Mouse (Mus musculus): ENCODE measurements around the gene Ermp1. TPM values are rescaled to one million over a fixed set of nuclear protein-coding genes. Genes with fewer than 3 reads are reported as not detected.

The Ermp1 gene
- polyA plus RNA-seq, 1 experiment from 2014 or later: 6.1 TPM

- H3K27me3 ChIP-seq: no peaks in the 10 kb centered on the region
- H3K27ac ChIP-seq: no peak overlapping the region
- no peaks in the 10 kb centered on the region for H3K36me3 ChIP-seq (ENCODE audit: poor library complexity, severe bottlenecking)
- no peak overlapping the region for H3K4me3 ChIP-seq
- WGBS: 96% methylated on average over 7 of the region's 7 CpGs
- no peak for ATAC-seq
- H3K4me2 ChIP-seq: no peak overlapping the region
- H3K9ac ChIP-seq: no peak overlapping the region
- H3K4me1 ChIP-seq: no peaks in the 10 kb centered on the region
- H3K9me3 ChIP-seq (replicated peaks): no peaks in the 10 kb centered on the region
These were observed 26.7 kb upstream of the Ermp1 start for GRCm38 (mm10) chr19:29674946-29675345.

DNA sequence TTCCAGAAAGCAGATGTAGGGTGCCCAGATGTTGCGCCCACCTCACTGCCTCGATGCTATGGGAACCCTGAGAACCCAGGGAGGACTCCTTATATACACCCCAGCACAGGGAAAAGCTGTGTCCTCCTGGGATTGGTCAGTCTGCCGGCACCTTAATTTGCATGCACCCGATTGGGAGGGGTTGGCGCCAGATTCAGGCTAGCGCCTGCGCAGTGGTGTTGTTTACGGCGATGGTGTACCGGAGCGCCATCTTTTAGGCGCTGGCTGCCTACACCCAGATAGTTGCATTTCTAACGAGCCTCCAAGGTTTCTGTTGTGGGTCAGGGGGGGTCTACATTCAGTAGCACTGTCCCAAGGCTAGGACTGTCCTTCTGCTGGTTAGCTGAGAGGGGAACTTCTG is 24.4 kb upstream of the Ermp1 start:
- no peaks in the 10 kb centered on the region for H3K27me3 ChIP-seq

GRCm38 (mm10) chr19:29671160-29671559 is 22.9 kb upstream of the Ermp1 start:
- Histone ChIP-seq H3K9ac (no peak overlapping the region), H3K4me1 (no peaks in the 10 kb centered on the region), H3K9me3 (replicated peaks) (no peaks in the 10 kb centered on the region), H3K4me3 (no peak overlapping the region), H3K27ac (no peak overlapping the region), H3K36me3 (ENCODE audit: poor library complexity, severe bottlenecking) (no peaks in the 10 kb centered on the region), H3K4me2 (no peak overlapping the region), H3K27me3 (no peaks in the 10 kb centered on the region)
- 89% methylated on average over 2 of the region's 2 CpGs for WGBS
- no peak for ATAC-seq

More for the DNA sequence above, 24.4 kb upstream of the Ermp1 start:
- H3K4me3 ChIP-seq: no peak overlapping the region
- H3K4me1 ChIP-seq: no peaks in the 10 kb centered on the region
- H3K36me3 ChIP-seq (ENCODE audit: poor library complexity, severe bottlenecking): no peaks in the 10 kb centered on the region
- H3K9ac ChIP-seq: no peak overlapping the region
- H3K27ac ChIP-seq: no peak overlapping the region
- H3K4me2 ChIP-seq: no peak overlapping the region
- H3K9me3 ChIP-seq (replicated peaks): no peaks in the 10 kb centered on the region
- WGBS: 96% methylated on average over 13 of the region's 13 CpGs
- ATAC-seq: no peak

DNA sequence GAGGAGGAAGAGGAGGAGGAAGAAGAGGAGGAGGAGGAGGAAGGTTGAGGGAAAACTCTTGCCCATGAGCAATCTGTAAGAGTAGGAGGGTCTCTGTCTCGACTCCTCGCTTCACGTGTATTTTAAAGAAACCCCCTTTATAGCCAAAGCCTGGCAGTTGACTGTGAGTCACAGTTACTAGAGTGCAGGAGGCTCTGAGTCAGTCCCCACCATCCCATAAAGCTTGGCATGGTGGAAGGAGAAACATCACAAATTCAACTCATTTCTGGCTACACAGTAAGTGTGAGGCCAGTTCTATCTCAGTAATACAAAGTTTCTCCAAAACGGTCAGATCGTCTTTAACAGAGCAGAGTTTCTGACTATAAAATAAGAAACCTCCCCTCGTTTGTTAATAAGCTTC is 22.0 kb upstream of the Ermp1 start:
- WGBS: 92% methylated on average over 6 of the region's 6 CpGs
- no peak for ATAC-seq
- Histone ChIP-seq H3K4me1 (no peaks in the 10 kb centered on the region), H3K36me3 (ENCODE audit: poor library complexity, severe bottlenecking) (no peaks in the 10 kb centered on the region), H3K27ac (no peak overlapping the region), H3K9ac (no peak overlapping the region), H3K4me2 (no peak overlapping the region), H3K9me3 (replicated peaks) (no peaks in the 10 kb centered on the region), H3K27me3 (no peaks in the 10 kb centered on the region), H3K4me3 (no peak overlapping the region)

DNA sequence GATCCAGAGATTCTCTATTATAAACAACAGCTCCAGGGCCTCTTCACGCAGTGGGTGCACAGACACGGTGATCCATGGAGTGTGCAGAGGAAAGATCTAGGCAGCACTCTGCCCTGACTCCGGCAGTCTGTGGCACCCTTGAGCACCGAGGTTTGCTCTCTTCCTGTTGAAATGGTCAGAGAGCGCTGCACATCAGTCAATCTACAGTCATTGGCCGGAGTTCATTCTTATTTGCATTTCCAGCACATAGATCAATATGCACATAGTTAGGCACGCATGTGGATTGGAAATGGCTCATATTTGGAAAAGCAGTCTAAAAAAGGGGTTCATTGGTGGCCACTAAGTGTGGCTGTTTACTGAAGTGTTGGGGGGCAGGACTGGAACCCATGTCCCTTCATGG is 19.9 kb upstream of the Ermp1 start:
- H3K4me1 ChIP-seq: no peaks in the 10 kb centered on the region
- H3K4me3 ChIP-seq: no peak overlapping the region
- ATAC-seq: no peak
- H3K4me2 ChIP-seq: no peak overlapping the region
- 94% methylated on average over 7 of the region's 7 CpGs for whole genome bisulfite sequencing
- H3K27me3 ChIP-seq: no peaks in the 10 kb centered on the region
- no peaks in the 10 kb centered on the region for H3K9me3 ChIP-seq (replicated peaks)
- no peak overlapping the region for H3K27ac ChIP-seq
- H3K36me3 ChIP-seq (ENCODE audit: poor library complexity, severe bottlenecking): no peaks in the 10 kb centered on the region
- H3K9ac ChIP-seq: no peak overlapping the region

DNA sequence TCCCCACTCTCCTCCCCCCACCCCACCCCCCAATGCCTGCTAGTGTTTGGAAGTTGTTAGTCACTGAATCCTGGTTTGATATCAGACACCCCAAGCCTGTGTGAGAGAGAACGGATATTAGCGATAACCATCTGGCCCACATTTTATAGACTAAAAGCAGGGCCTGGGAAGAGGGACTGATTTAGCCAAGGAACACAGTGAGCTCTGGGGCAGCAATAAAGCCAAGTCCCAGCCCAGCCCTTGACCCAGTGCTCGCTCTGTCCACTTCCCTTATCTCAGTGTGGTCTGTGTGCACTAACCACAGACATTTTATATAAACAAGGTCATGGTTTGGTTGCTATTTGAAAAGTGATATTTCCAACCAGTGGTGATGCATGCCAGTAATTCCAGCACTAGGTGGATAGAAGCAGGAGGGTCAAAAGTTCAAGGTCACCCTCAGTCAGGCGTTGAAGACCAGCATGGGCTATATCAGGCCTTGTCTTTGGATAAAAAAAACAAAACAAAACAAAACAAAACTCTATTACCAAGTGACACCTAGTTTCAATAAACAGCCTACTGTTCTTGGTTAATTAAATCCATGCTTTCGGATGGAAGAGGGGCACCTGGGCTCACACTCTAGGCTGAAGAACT is 18.9 kb upstream of the Ermp1 start:
- no peak overlapping the region for H3K4me2 ChIP-seq
- 85% methylated on average over 5 of the region's 5 CpGs for WGBS
- H3K4me3 ChIP-seq: no peak overlapping the region

DNA sequence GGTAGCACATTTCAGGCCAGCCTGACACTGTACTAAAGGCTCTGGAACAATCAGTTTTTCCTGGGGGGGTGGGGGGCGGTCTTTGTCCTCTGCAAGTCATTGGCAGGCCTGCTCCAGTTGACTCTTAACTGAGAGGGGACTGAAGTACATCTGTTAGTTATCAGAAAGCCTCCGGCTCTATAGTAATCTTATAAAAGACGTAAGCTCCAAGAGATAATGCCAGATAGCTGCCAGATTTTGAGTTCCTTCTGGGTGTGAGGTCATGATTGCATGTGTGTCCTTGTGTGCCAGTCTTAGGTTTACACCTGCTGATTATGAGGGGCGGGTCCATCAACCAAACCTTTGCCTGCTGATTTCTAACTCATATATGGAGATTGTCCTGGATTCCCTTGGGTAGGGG is 17.9 kb upstream of the Ermp1 start:
- H3K27ac ChIP-seq: no peak overlapping the region
- 85% methylated on average over 4 of the region's 4 CpGs for WGBS

More for the DNA sequence above, 18.9 kb upstream of the Ermp1 start:
- Histone ChIP-seq H3K9ac (no peak overlapping the region), H3K27ac (no peak overlapping the region), H3K9me3 (replicated peaks) (no peaks in the 10 kb centered on the region), H3K27me3 (no peaks in the 10 kb centered on the region), H3K4me1 (no peaks in the 10 kb centered on the region), H3K36me3 (ENCODE audit: poor library complexity, severe bottlenecking) (no peaks in the 10 kb centered on the region)
- ATAC-seq: no peak

DNA sequence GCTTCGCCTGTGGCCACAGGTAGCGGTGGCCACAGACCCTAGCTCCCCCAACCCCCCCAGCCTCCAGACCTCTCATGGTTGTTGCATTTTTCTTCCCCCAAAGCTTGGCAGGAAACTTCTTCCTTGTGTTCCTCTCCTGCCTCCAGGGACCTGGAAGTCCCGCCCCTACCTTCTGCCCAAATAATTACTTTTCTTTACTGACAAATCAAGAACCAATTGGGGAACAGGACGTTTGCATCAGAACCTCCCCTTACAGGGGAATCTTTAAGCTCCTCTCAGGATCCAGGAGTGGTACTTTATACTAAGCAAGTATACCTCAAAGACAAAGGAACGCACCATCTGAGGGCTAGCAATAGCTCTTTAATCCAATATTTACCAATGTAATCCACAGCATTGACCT is 16.7 kb upstream of the Ermp1 start:
- no peaks in the 10 kb centered on the region for H3K9me3 ChIP-seq (replicated peaks)
- WGBS: 86% methylated on average over 5 of the region's 5 CpGs
- no peak overlapping the region for H3K27ac ChIP-seq
- no peaks in the 10 kb centered on the region for H3K36me3 ChIP-seq (ENCODE audit: poor library complexity, severe bottlenecking)
- no peak overlapping the region for H3K9ac ChIP-seq
- H3K4me3 ChIP-seq: no peak overlapping the region
- no peak overlapping the region for H3K4me2 ChIP-seq
- ATAC-seq: no peak
- no peaks in the 10 kb centered on the region for H3K27me3 ChIP-seq
- H3K4me1 ChIP-seq: no peaks in the 10 kb centered on the region

More for the DNA sequence above, 17.9 kb upstream of the Ermp1 start:
- ATAC-seq: no peak
- Histone ChIP-seq H3K27me3 (no peaks in the 10 kb centered on the region), H3K4me1 (no peaks in the 10 kb centered on the region), H3K4me3 (no peak overlapping the region), H3K9me3 (replicated peaks) (no peaks in the 10 kb centered on the region), H3K4me2 (no peak overlapping the region), H3K9ac (no peak overlapping the region), H3K36me3 (ENCODE audit: poor library complexity, severe bottlenecking) (no peaks in the 10 kb centered on the region)

- no peak overlapping the region for H3K4me2 ChIP-seq
- no peak overlapping the region for H3K27ac ChIP-seq
- no peaks in the 10 kb centered on the region for H3K27me3 ChIP-seq
- no peak for ATAC-seq
- WGBS: 68% methylated on average over 8 of the region's 8 CpGs
- no peaks in the 10 kb centered on the region for H3K36me3 ChIP-seq (ENCODE audit: poor library complexity, severe bottlenecking)
- H3K4me1 ChIP-seq: no peaks in the 10 kb centered on the region
- no peaks in the 10 kb centered on the region for H3K9me3 ChIP-seq (replicated peaks)
- H3K4me3 ChIP-seq: no peak overlapping the region
- H3K9ac ChIP-seq: no peak overlapping the region
These were observed 15.6 kb upstream of the Ermp1 start for GRCm38 (mm10) chr19:29663780-29664179.

GRCm38 (mm10) chr19:29661974-29662580 is 13.9 kb upstream of the Ermp1 start:
- H3K27ac ChIP-seq: no peak overlapping the region
- no peak overlapping the region for H3K9ac ChIP-seq
- H3K27me3 ChIP-seq: no peaks in the 10 kb centered on the region
- no peak overlapping the region for H3K4me3 ChIP-seq
- no peaks in the 10 kb centered on the region for H3K36me3 ChIP-seq (ENCODE audit: poor library complexity, severe bottlenecking)
- H3K4me2 ChIP-seq: no peak overlapping the region
- no peaks in the 10 kb centered on the region for H3K4me1 ChIP-seq
- no peak for ATAC-seq
- 75% methylated on average over 6 of the region's 6 CpGs for WGBS
- no peaks in the 10 kb centered on the region for H3K9me3 ChIP-seq (replicated peaks)

DNA sequence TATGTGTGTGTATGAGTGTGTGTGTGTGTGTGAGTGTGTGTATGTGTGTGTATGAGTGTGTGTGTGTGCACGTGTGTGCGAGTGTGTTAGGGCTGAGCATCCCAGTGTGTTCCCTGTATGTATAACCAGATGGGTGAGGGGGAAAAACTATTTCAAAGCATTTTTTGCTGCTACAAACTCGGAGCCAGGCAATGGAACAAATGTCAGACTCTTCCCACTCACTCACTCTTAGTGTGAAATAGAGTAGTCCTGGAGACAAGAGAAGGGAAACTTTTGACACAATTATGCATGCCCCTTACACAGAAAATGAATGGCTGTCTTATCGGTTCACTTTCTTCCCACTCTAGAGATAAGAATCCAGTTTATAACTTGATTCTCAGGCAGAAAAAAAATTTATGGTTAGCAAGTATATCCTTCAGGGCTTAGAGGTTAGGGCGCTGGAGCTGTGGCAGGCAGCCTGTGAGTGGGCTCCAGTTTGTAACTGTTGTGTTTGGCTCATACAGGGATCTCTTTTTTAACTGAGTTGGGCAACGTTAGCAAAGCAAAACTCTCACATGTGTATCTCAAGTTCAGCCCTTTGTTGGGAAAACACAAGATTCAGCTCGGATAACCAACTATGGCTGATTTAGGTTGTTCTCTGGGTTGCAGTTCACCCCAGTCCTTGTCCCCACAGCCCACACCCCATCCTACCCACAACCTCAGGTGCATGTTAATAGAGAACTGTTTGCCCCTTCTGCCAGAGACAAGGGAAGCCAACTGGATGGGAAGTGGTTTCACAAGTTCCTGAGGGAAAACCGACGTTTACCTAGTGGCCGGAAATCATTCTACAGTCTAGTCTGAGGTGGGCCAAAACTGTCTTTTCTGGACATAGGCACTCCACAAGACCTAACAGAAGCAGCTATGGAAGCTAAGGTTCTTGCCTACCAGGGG is 12.9 kb upstream of the Ermp1 start:
- Histone ChIP-seq H3K9me3 (replicated peaks) (no peaks in the 10 kb centered on the region), H3K4me1 (no peaks in the 10 kb centered on the region), H3K4me2 (no peak overlapping the region), H3K27me3 (no peaks in the 10 kb centered on the region), H3K9ac (no peak overlapping the region), H3K27ac (no peak overlapping the region), H3K36me3 (ENCODE audit: poor library complexity, severe bottlenecking) (no peaks in the 10 kb centered on the region), H3K4me3 (no peak overlapping the region)
- no peak for ATAC-seq
- WGBS: 89% methylated on average over 10 of the region's 10 CpGs

GRCm38 (mm10) chr19:29659705-29660104 is 11.5 kb upstream of the Ermp1 start:
- Histone ChIP-seq H3K4me2 (no peak overlapping the region), H3K27ac (no peak overlapping the region), H3K9ac (no peak overlapping the region), H3K36me3 (ENCODE audit: poor library complexity, severe bottlenecking) (no peaks in the 10 kb centered on the region), H3K4me1 (no peaks in the 10 kb centered on the region), H3K9me3 (replicated peaks) (no peaks in the 10 kb centered on the region), H3K4me3 (no peak overlapping the region), H3K27me3 (no peaks in the 10 kb centered on the region)
- ATAC-seq: no peak
- WGBS: 75% methylated on average over 6 of the region's 6 CpGs

Data from forebrain, embryonic 13.5 days (tissue).